Mouse (Mus musculus): ENCODE results near the gene Fut4. TPM values are rescaled to one million over a fixed set of nuclear protein-coding genes. Genes with fewer than 3 reads are reported as not detected.

Gene Fut4
- not detected for polyA plus RNA-seq (2017; shearing (Covaris generic))

GRCm38 (mm10) chr9:14752001-14752522, at the start of gene Fut4:
Fut4 (minus strand) TSS chr9:14752393.

GRCm38 (mm10) chr9:14784039-14785002, 32.1 kb upstream of the Fut4 start, which contains the start of the genes Mre11a and Ankrd49:
Mre11a (plus strand) TSS chr9:14784654.
Ankrd49 (minus strand) TSS chr9:14784856.

GRCm38 (mm10) chr9:14770803-14771471, 18.7 kb upstream of the Fut4 start, which contains the start of gene 1700012B09Rik:
1700012B09Rik (minus strand) TSS chr9:14771030.

DNA sequence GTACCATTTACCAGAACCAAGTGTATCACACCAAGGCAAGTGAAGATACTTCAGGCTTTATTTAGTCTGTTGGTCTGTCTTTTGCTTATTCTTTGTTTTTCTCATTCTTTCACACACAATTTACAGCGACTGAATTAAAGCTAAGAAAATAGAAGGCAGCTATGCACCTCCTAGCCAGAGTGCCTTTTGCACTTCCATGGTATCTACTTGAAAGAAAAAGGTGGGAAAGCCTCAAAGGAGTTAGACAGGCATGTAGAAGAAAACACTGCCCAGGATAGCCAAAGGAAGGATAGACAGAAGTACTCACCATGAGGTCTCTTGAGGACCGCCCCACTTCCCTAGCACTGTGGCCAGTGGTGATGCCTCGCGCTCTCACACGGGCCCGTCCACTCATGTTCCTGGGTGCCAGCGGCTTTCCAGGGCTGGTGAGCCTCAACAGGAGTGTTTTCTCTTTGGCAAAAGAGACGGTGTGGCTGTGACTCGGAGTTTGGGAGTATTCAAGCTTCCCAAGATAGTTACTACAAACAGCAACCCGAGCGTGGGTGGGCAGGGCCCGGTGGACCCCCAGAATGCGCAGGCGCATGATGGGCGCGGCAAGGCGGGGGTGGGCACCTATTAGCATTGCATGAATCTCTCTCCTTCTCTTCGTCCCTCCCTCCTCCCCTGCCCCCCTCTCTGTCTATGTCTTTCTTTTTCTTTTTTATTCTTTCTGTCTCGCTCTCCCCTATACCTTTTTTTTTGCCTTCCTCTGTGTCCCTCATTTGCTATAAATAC, 11.9 kb downstream of the Fut4 start, which contains the start of gene Piwil4:
Piwil4 (minus strand) TSS at position 583 of the 774 bp plus-strand sequence.

Other genes starting within 250 kb of the Fut4 start
- 0.10 TPM for gene Amotl1, start 107.3 kb downstream of the Fut4 start, polyA plus RNA-seq (2017; shearing (Covaris generic))
- not detected for gene Piwil4, start 11.7 kb downstream of the Fut4 start, polyA plus RNA-seq (2017; shearing (Covaris generic))
- gene 1700012B09Rik, start 18.6 kb upstream of the Fut4 start, polyA plus RNA-seq (2017; shearing (Covaris generic)) = not detected
- 21.3 TPM for gene Mre11a, start 32.3 kb upstream of the Fut4 start, polyA plus RNA-seq (2017; shearing (Covaris generic))
- 13.2 TPM for gene Ankrd49, start 32.5 kb upstream of the Fut4 start, polyA plus RNA-seq (2017; shearing (Covaris generic))
- gene Gpr83, start 107.8 kb upstream of the Fut4 start, polyA plus RNA-seq (2017; shearing (Covaris generic)) = 0.60 TPM
- 22.6 TPM for gene Izumo1r, start 151.6 kb upstream of the Fut4 start, polyA plus RNA-seq (2017; shearing (Covaris generic))